Mouse (Mus musculus): ENCODE results near the gene Cfap97. TPM values are rescaled to one million over a fixed set of nuclear protein-coding genes. Genes with fewer than 3 reads are reported as not detected.

Gene Cfap97
- polyA plus RNA-seq, 1 experiment: 6.7 TPM

GRCm38 (mm10) chr8:46153042-46153441 is 1.5 kb downstream of the Cfap97 start:
- DNase-seq (ENCODE audit: low read depth): no peak

- no peak for DNase-seq (ENCODE audit: low read depth)
Observed at GRCm38 (mm10) chr8:46162953-46163869, 11.6 kb downstream of the Cfap97 start.

- DNase-seq (ENCODE audit: low read depth): no peak
Observed at GRCm38 (mm10) chr8:46163870-46164190, 12.3 kb downstream of the Cfap97 start.

- DNase-seq (ENCODE audit: low read depth): no peak
Observed at GRCm38 (mm10) chr8:46173651-46174050, 22.1 kb downstream of the Cfap97 start.

- no peak for DNase-seq (ENCODE audit: low read depth)
Observed at GRCm38 (mm10) chr8:46180136-46180535, 28.6 kb downstream of the Cfap97 start.

- DNase-seq (ENCODE audit: low read depth): no peak
Observed at GRCm38 (mm10) chr8:46185361-46185760, 33.8 kb downstream of the Cfap97 start.

GRCm38 (mm10) chr8:46193100-46193499 is 41.5 kb downstream of the Cfap97 start:
- no peak for DNase-seq (ENCODE audit: low read depth)

GRCm38 (mm10) chr8:46196877-46197276 is 45.3 kb downstream of the Cfap97 start:
- no peak for DNase-seq (ENCODE audit: low read depth)

GRCm38 (mm10) chr8:46197673-46198072 is 46.1 kb downstream of the Cfap97 start:
- no peak for DNase-seq (ENCODE audit: low read depth)

GRCm38 (mm10) chr8:46202350-46202749 is 50.8 kb downstream of the Cfap97 start:
- no peak for DNase-seq (ENCODE audit: low read depth)

GRCm38 (mm10) chr8:46204301-46204700 is 52.7 kb downstream of the Cfap97 start:
- no peak for DNase-seq (ENCODE audit: low read depth)

- DNase-seq (ENCODE audit: low read depth): no peak
Observed at GRCm38 (mm10) chr8:46204974-46205640, 53.5 kb downstream of the Cfap97 start.

- DNase-seq (ENCODE audit: low read depth): no peak
Observed at GRCm38 (mm10) chr8:46206107-46206506, 54.5 kb downstream of the Cfap97 start.

GRCm38 (mm10) chr8:46208354-46208753 is 56.8 kb downstream of the Cfap97 start:
- no peak for DNase-seq (ENCODE audit: low read depth)

GRCm38 (mm10) chr8:46209057-46209456 is 57.5 kb downstream of the Cfap97 start:
- DNase-seq (ENCODE audit: low read depth): no peak

GRCm38 (mm10) chr8:46210404-46211315 is 59.1 kb downstream of the Cfap97 start, which contains the start of gene Slc25a4:
Gene Slc25a4, minus strand, starts transcription at chr8:46211284.
- no peak for DNase-seq (ENCODE audit: low read depth)

GRCm38 (mm10) chr8:46211611-46212071 is 60.1 kb downstream of the Cfap97 start:
- DNase-seq (ENCODE audit: low read depth): no peak

GRCm38 (mm10) chr8:46212194-46212593 is 60.6 kb downstream of the Cfap97 start:
- DNase-seq (ENCODE audit: low read depth): no peak

GRCm38 (mm10) chr8:46213971-46214480 is 62.5 kb downstream of the Cfap97 start:
- DNase-seq (ENCODE audit: low read depth): no peak

GRCm38 (mm10) chr8:46216838-46217237 is 65.3 kb downstream of the Cfap97 start:
- no peak for DNase-seq (ENCODE audit: low read depth)

GRCm38 (mm10) chr8:46220566-46220965 is 69.0 kb downstream of the Cfap97 start:
- no peak for DNase-seq (ENCODE audit: low read depth)

GRCm38 (mm10) chr8:46225501-46225900 is 73.9 kb downstream of the Cfap97 start:
- no peak for DNase-seq (ENCODE audit: low read depth)
